ENCODE assay signal across 45 mouse cellular contexts in the genomic region with DNA sequence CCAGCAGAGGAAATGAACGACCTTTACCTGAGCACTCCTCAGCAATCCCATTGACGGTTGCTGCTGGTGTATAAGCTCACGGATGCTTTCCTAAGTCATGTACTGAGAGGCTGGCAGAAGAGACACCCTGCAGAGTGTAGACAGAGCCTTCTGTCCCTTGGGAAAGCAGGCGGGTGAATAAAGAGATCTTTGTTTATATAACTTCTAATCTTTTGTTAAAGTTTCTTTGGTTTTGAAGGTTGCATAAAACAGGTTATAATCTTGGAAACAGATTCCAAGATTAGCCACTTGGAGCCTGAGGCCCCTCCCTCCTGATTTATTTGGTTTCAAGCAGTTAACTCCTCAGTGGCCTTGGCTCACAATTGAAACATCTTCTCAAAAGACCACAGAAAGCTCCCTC. TPM values are rescaled to one million over a fixed set of nuclear protein-coding genes. Genes with fewer than 3 reads are reported as not detected.
"Had no signal": no experiment of that assay in that cellular context is flagged by ENCODE, and none has a peak within 500 bp of the region (broad histone marks: within the 10 kb centered on the region; RNA-seq: fewer than 3 reads in every experiment).

TSS of gene Slco1a5 (minus strand) at position 101 of the 400 bp plus-strand sequence.

- H3K4me3 ChIP-seq: heart, embryonic 10.5 days; heart, embryonic 12.5 days; heart, embryonic 13.5 days; heart, embryonic 15.5 days; hindbrain, embryonic 10.5 days; hindbrain, embryonic 12.5 days; hindbrain, embryonic 13.5 days; hindbrain, embryonic 15.5 days; intestine, embryonic 15.5 days; kidney, embryonic 15.5 days; layer of hippocampus, adult 2 months had no signal

- H3K9ac ChIP-seq: heart, embryonic 12.5 days; heart, embryonic 13.5 days; heart, embryonic 15.5 days; hindbrain, embryonic 12.5 days; hindbrain, embryonic 13.5 days; hindbrain, embryonic 14.5 days; hindbrain, embryonic 15.5 days; intestine, embryonic 15.5 days; kidney, embryonic 15.5 days had no signal

- H3K36me3 ChIP-seq: heart, embryonic 10.5 days; heart, embryonic 12.5 days; heart, embryonic 13.5 days; heart, embryonic 15.5 days; hindbrain, embryonic 10.5 days; hindbrain, embryonic 12.5 days; hindbrain, embryonic 13.5 days; hindbrain, embryonic 15.5 days; intestine, embryonic 15.5 days; kidney, embryonic 15.5 days had no signal

- ATAC-seq: hindbrain, embryonic 16.5 days; hindbrain, postnatal 0 days; inflammation-experienced regulatory T-cells, adult 6 months; intestine, embryonic 15.5 days; intestine, embryonic 16.5 days; intestine, postnatal 0 days had no signal

- H3K4me2 ChIP-seq: heart, embryonic 11.5 days; heart, embryonic 12.5 days; heart, embryonic 13.5 days; heart, embryonic 15.5 days; hindbrain, embryonic 12.5 days; hindbrain, embryonic 13.5 days; hindbrain, embryonic 14.5 days; hindbrain, embryonic 15.5 days; intestine, embryonic 15.5 days; kidney, embryonic 15.5 days had no signal

- H3K27ac ChIP-seq: heart, embryonic 10.5 days; heart, embryonic 13.5 days; heart, embryonic 15.5 days; hindbrain, embryonic 10.5 days; hindbrain, embryonic 12.5 days; hindbrain, embryonic 13.5 days; hindbrain, embryonic 14.5 days; hindbrain, embryonic 15.5 days; hindbrain, postnatal 0 days; intestine, embryonic 15.5 days; kidney, embryonic 15.5 days; kidney, postnatal 0 days; layer of hippocampus, adult 2 months had no signal

- H3K4me1 ChIP-seq: heart, embryonic 10.5 days; heart, embryonic 12.5 days; heart, embryonic 13.5 days; heart, embryonic 15.5 days; hindbrain, embryonic 10.5 days; hindbrain, embryonic 13.5 days; hindbrain, embryonic 15.5 days; intestine, embryonic 15.5 days; kidney, embryonic 15.5 days had no signal

- DNase-seq: heart, postnatal 10 days; heart, postnatal 14 days; heart, postnatal 36 days; heart, postnatal 4 days; kidney, adult 11 months; kidney, adult 18-20 months; kidney, adult 2 months; kidney, adult 8-10 months; kidney, adult 9 months; kidney, postnatal 10 days; kidney, postnatal 14 days; kidney, postnatal 25 days; kidney, postnatal 36 days; kidney, postnatal 4 days; layer of hippocampus, adult 9-11 months; layer of hippocampus, postnatal 36 days had no signal

- H3K9me3 ChIP-seq: heart, embryonic 10.5 days; heart, embryonic 12.5 days; heart, embryonic 13.5 days; heart, embryonic 15.5 days; hindbrain, embryonic 10.5 days; hindbrain, embryonic 12.5 days; hindbrain, embryonic 13.5 days; hindbrain, embryonic 15.5 days; intestine, embryonic 15.5 days; kidney, embryonic 15.5 days had no signal

- H3K27me3 ChIP-seq: heart, embryonic 12.5 days; heart, embryonic 13.5 days; heart, embryonic 15.5 days; hindbrain, embryonic 12.5 days; hindbrain, embryonic 13.5 days; hindbrain, embryonic 15.5 days; intestine, embryonic 15.5 days; kidney, embryonic 15.5 days had no signal

RNA-seq across cellular contexts. Expression of gene Slco1a5, which starts in this region (rescaled TPM):
- total RNA-seq: heart, adult 8-10 months; heart, postnatal 10 days; heart, postnatal 14 days; heart, postnatal 25 days; heart, postnatal 36 days; heart, postnatal 4 days; hematopoietic stem cell, adult 5-6 weeks; layer of hippocampus, adult 18-20 months; layer of hippocampus, adult 2 months; layer of hippocampus, postnatal 25 days; layer of hippocampus, postnatal 36 days had no signal
- polyA plus RNA-seq: heart, embryonic 11.5 days; heart, embryonic 12.5 days; heart, embryonic 13.5 days; heart, embryonic 14.5 days; heart, embryonic 15.5 days; heart, postnatal 0 days; inflammation-experienced regulatory T-cells, adult 6 months; intestine, embryonic 14.5 days; intestine, embryonic 15.5 days; intestine, postnatal 0 days; kidney, adult 2 months; kidney, embryonic 16.5 days; large intestine, adult 2 months had no signal
